Mouse (Mus musculus) brain, embryonic 14.5 days (tissue): ENCODE data around the gene Fam69a.

Source experiments
- CTCF ChIP-seq: fragments of 200-500 bp; IDR thresholded peaks from 2 replicates; pipeline ENCODE4 v1.5.1; 2012; ENCODE audit warnings: inconsistent platforms, mild to moderate bottlenecking, moderate library complexity, borderline replicate concordance; ENCODE audit not compliant: insufficient read depth, insufficient read length; ENCODE audit errors: extremely low read depth
- POLR2A ChIP-seq: fragments of 200-500 bp; IDR thresholded peaks from 2 replicates; pipeline ENCODE4 v1.6.1; 2012; ENCODE audit warnings: mild to moderate bottlenecking, inconsistent platforms, borderline replicate concordance; ENCODE audit not compliant: poor library complexity, insufficient read depth, insufficient read length, severe bottlenecking; ENCODE audit errors: extremely low read depth

DNA sequence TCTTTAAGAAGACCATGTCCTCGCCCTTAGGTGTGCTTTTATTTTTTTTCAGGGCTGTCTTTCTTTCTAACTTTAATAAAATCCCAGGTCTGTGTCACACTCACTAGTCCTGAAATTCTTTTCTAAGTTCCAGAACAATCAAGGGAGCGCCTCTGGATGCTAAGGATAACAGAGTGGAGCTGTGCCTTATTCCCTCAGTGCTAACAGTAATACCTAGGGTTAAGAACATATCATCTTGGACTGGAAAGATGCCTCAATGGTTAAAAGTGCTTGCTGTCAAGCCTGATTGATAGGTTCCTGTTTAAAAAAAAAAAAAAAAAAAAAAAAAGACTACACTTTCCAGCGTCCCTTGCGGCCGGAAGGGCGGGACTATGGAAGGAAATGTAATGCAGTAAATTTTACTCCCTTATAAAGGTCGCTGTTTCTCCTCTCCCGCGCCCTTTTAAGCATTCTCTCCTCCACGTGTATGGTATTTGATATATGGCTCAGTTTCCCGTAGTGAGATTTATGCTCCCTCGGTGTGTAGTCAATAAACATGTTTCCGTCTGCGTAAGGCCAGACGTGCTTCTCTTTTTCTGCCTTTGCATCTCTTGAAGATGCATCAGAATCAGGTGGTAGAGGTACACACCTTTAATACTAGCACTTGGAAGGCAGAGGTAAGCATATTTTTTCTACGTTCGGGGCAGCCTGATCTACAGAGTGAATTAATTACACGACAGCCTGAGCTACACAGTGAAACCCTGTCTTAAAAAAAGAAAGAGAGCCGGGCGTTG is 14.1 kb upstream of the Fam69a start:
- TF ChIP-seq CTCF, result no peak
- no peak for TF ChIP-seq POLR2A
